Mouse (Mus musculus) cortical plate, adult 2 months (tissue): ENCODE results near the gene Iqgap1. TPM values are rescaled to one million over a fixed set of nuclear protein-coding genes. Genes with fewer than 3 reads are reported as not detected.
A peak's percentile ranks its signal among the peaks of the same experiment; 100 is the strongest.

Experiments
- H3K27ac ChIP-seq: fragments of 200-500 bp; 2 replicates; pipeline ENCODE4 v1.5.1; 2012; ENCODE audit warnings: low read length, control low read depth, inconsistent platforms; ENCODE audit not compliant: insufficient read depth
- H3K4me1 ChIP-seq: fragments of 200-500 bp; 2 replicates; pipeline ENCODE4 v1.6.1; 2011; ENCODE audit warnings: low read length; ENCODE audit not compliant: control insufficient read depth, insufficient read depth
- H3K4me3 ChIP-seq: fragments of 200-500 bp; 2 replicates; pipeline ENCODE4 v1.5.1; 2011; ENCODE audit warnings: mild to moderate bottlenecking, low read length, control low read depth; ENCODE audit not compliant: insufficient read depth
- CTCF ChIP-seq: fragments of 200-500 bp; IDR thresholded peaks from 2 replicates; pipeline ENCODE4 v1.5.1; 2011; ENCODE audit warnings: mild to moderate bottlenecking, control low read depth, low read length; ENCODE audit not compliant: insufficient read depth; ENCODE audit errors: extremely low read depth
- POLR2A ChIP-seq: fragments of 200-500 bp; IDR thresholded peaks from 2 replicates; pipeline ENCODE4 v1.6.1; 2011; ENCODE audit warnings: mild to moderate bottlenecking, low read length, control low read depth; ENCODE audit not compliant: insufficient read depth; ENCODE audit errors: extremely low read depth
- polyA plus RNA-seq: library from polyadenylated mRNA; depleted of rRNA; stranded (reverse); fragments of >200 nt; gene quantifications from 2 replicates; pipeline ENCODE4 v1.2.3, GENCODE M21; 2012

The Iqgap1 gene
- polyA plus RNA-seq, 1 experiment: 18.9 TPM

DNA sequence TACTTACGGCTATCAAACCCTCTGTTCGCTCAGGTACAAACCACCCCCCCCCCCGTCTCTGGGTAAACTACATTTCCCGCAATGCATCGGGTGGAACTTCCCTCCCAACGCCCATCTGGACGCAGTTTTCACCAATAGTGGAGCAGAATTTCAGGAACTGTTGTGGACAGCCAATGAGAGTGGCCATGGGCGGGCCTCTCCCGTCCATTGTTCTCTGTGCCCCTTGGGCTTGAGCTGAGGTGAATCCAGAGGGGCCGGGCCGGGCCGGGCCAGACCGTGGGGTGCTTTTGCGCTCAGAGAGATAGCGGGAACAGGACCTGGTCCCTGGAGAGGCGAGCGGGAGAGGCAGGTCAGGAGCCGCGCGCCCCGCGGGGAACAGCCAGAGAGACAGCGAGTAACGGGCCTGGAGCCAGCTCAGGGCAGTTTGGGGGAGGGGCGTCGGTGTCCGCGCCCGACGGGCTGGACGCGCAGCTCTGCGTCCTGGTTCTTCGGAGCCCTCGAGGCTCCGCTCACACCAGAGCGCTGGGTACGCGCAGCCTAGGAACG, 35.0 kb upstream of the Iqgap1 start, which contains the start of gene Zscan2:
TSS of gene Zscan2 (plus strand) at position 192 of the 546 bp plus-strand sequence.
- H3K27ac ChIP-seq: 0 out of 2 replicates have a peak within 1 kb of the TSS, but pooled peaks have one; percentile 24
- peak; percentile 44; the same call in 1 of the 2 replicates for TF ChIP-seq POLR2A
- no peak for TF ChIP-seq CTCF
- H3K4me3 ChIP-seq: peak within 1 kb of the TSS; percentile 75
- H3K4me1 ChIP-seq: peaks cover 12% of the 10 kb centered on the region

DNA sequence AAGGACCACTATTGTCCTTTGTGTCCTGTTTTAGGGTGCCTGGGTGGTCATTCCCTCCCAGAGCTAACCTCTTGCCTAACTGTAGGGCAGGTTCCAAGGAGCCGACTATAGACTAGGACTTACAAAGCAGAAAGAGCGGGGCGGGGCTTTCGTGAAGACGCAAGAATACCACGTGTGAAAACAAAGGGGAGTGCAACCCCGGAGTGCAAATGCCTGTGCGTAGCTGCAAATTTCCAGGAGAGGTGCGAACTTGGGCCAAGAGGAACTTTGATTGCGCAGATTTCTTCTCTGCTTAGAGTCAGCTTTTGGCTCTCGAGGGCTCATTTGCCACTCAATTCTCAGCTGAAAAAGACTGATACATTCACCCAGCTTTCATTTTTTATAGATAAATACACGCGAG, 34.5 kb upstream of the Iqgap1 start:
- H3K4me1 ChIP-seq: peaks cover 11% of the 10 kb centered on the region
- TF ChIP-seq CTCF: no peak
- no peak for TF ChIP-seq POLR2A
- no peak overlapping the region for H3K27ac ChIP-seq
- H3K4me3 ChIP-seq: peak overlapping the region; percentile 75

DNA sequence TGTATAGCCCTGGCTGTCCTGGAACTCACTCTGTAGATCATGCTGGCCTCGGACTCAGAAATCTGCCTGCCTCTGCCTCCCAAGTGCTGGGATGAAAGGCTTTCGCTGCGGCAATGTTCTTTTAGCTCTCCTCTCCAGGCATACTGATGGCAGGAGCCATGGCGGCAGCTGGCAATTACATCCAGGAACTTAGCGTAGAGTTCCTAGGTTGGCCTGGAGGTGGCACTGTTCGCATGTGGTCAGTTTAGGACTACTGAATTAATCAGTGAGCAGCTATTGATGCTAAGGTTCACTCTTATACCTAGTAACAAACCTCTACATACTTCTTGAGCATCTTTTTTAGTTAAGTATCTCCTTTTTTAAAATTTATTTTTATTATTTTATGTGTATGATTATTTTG, 31.4 kb upstream of the Iqgap1 start:
- no peaks in the 10 kb centered on the region for H3K4me1 ChIP-seq
- H3K27ac ChIP-seq: no peak overlapping the region
- TF ChIP-seq POLR2A (no peak), CTCF (peak; percentile 94)
- H3K4me3 ChIP-seq: no peak overlapping the region

DNA sequence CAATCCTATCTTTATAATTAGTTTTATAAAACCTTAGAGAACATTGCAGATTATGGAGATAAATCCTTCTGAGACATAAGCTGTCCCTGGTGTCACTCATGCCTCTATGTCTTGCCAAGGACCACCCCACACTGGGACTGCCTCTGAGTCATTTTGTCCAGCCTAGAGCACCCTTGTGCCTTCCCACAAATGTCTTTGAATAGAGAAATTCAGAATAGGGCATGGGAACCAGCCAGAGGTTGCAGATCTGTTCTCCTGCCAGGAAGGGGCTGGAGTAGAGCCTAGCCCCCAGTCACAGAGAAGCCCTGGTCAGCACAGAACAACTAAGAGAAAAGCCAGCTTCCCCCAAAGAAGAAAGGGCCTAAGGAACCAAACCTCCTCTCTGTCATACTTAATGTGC, 29.5 kb upstream of the Iqgap1 start:
- no peak overlapping the region for H3K4me3 ChIP-seq
- no peak overlapping the region for H3K27ac ChIP-seq
- no peak for TF ChIP-seq POLR2A
- no peak for TF ChIP-seq CTCF
- H3K4me1 ChIP-seq: no peaks in the 10 kb centered on the region

DNA sequence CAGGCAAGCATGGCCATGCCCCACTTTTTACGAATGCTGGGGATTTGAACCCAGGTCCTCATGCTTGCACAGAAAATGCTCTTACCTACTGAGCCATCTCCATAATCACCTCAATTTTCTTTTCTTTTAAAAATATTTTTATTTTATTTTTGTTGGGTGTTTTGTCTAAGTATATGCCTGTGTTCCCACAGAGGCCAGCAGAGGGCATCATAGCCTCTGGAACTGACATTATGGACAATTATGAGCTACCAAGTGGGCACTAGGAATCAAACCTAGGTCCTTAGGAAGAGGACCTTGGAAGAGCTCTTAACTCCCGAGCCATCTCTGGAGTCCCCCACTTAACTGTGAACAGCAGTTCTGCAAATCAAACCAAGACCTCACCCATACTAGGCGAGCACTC, 27.4 kb upstream of the Iqgap1 start:
- no peak overlapping the region for H3K4me3 ChIP-seq
- no peaks in the 10 kb centered on the region for H3K4me1 ChIP-seq
- H3K27ac ChIP-seq: no peak overlapping the region
- TF ChIP-seq CTCF: no peak
- no peak for TF ChIP-seq POLR2A

DNA sequence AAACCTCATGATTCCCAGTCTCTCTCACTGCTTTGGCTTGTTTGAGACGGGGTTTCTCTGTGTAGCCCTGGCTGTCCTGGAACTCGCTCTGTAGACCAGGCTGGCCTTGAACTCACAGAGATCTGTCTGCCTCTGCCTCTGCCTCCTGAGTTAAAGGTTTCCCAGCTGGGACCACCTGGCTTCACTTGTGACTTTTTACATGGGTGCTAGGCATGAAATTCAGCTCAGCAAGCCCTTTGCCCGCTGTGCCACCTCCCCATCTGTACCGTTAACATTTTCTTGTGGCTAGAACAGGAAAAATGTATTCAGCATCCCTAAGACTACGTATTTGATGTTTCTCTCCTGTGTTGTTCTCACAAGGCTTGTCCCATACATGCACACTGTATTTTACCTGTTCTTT, 24.7 kb upstream of the Iqgap1 start:
- TF ChIP-seq CTCF (no peak), POLR2A (no peak)
- H3K4me3 ChIP-seq: no peak overlapping the region
- H3K4me1 ChIP-seq: no peaks in the 10 kb centered on the region
- no peak overlapping the region for H3K27ac ChIP-seq

DNA sequence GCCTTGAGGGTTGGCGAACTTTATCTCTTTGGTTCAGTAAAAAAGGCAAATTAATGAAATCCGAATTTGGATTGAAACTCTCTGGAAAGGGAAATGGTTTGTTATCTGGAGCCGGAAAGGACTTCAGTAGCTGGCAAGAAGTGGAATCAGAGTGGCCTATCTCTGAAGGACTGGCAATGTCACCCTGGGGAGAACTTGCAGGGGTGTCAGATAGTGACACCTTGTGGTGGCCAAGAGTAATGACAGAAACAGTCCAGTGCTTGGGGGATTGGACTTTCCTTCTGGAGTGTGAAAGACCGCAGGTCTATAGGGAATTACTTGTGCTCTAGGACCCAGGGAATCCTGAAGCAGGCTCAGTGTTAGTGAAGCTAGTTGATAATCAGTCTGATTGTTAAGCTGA, 23.9 kb upstream of the Iqgap1 start:
- no peaks in the 10 kb centered on the region for H3K4me1 ChIP-seq
- H3K27ac ChIP-seq: no peak overlapping the region
- no peak overlapping the region for H3K4me3 ChIP-seq
- no peak for TF ChIP-seq POLR2A
- peak; percentile 94 for TF ChIP-seq CTCF

DNA sequence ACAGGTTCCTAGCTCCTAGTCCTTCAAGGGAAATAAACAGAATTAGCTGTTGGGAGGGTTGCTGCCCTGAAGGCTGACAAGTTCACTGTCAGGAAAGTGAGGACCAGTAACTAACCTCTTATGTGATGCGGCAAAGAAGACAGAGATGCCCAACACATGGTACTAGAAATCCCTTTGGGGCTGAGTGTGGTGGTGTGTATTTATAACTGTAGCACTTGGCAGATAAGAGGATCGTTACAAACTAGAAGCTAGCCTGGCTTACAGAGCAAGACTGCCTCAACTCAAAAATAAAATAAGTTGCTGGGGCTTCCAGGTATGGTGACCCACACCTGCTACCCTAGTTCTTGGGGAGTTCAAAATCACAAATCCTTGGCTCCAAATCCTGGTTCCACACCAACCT, 23.5 kb upstream of the Iqgap1 start:
- Histone ChIP-seq H3K27ac (no peak overlapping the region), H3K4me1 (no peaks in the 10 kb centered on the region), H3K4me3 (no peak overlapping the region)
- TF ChIP-seq POLR2A: no peak
- no peak for TF ChIP-seq CTCF

DNA sequence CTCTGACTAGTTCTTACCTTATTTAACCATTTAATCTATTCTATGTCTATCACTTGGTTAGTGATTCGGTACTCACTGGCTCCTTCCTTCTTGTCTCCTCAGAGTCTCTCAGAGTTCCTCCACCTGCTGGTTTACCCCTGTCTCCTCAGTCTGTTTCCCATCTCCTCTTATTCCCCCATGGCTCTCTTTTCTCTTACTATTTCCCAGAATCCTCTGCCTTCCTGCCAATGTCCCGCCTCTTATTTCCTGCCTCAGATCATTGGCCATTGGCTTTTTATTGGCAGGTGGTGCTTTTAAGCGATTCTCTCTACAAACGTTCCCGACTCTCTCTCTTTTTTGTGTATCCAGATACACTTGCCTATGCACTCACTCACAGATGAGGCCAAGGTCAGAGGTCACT, 20.9 kb upstream of the Iqgap1 start:
- TF ChIP-seq CTCF (no peak), POLR2A (no peak)
- H3K27ac ChIP-seq: no peak overlapping the region
- no peak overlapping the region for H3K4me3 ChIP-seq
- H3K4me1 ChIP-seq: no peaks in the 10 kb centered on the region

DNA sequence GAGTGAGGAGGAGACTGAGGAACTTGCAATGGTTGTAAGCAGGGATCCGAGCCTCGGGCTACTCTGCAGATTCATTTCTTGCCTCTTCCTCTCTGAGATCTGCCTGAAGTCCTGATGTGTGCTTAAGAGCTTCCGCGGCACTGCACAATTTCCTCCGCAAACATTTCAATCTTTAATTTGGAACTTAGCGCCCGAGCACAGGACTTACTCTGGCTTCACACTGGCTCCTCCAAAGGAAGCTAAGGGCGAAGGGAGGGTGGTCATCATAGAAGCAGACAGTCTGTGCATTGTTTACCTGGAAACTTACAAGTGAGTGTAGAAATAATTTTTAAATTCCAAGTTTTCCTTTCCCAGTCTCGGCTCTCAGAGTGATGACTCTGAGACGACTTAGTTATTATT, 20.5 kb upstream of the Iqgap1 start:
- Histone ChIP-seq H3K4me1 (no peaks in the 10 kb centered on the region), H3K27ac (no peak overlapping the region), H3K4me3 (no peak overlapping the region)
- no peak for TF ChIP-seq CTCF
- TF ChIP-seq POLR2A: no peak
